Mouse (Mus musculus): ENCODE measurements around the gene Shank3.

Gene Shank3

GRCm38 (mm10) chr15:89498961-89499688 is at the start of gene Shank3:
Shank3 (plus strand) TSS chr15:89499623.
- DNase-seq: no peak

- DNase-seq: no peak
Observed at GRCm38 (mm10) chr15:89452906-89453864, 46.2 kb upstream of the Shank3 start.

DNA sequence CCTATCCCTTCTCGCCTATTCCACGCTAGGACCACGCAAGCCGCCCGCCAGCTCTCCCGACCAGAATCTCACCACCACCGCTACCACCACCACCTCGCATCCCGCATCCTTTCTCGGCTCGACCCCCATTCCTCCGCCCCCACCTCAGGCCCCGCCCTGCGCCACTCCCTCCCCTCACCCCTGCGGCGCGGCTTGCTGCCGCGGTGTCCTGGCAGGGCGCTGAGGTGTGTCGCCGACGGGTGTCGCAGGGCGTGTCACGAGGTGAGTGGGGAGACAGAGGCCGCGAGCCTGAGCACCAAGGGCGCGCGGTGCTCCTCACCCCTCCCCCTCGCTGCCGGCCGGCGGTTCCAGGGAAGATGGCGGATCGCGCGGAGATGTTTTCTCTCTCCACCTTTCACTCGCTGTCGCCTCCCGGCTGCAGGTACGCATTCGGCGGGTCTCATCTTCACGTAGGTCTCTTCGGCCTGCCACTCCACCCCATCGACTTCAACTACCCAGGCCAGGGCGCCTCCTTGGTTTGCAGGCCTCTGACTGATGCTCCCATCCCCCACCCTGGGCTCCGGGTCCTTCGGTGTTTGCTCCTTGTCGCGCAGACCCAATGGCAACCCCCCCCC is 45.5 kb upstream of the Shank3 start, which contains the start of gene Mapk8ip2:
Gene Mapk8ip2 (plus strand): TSS at position 49 of the 614 bp plus-strand sequence.
- peak; percentile 77 for DNase-seq

DNA sequence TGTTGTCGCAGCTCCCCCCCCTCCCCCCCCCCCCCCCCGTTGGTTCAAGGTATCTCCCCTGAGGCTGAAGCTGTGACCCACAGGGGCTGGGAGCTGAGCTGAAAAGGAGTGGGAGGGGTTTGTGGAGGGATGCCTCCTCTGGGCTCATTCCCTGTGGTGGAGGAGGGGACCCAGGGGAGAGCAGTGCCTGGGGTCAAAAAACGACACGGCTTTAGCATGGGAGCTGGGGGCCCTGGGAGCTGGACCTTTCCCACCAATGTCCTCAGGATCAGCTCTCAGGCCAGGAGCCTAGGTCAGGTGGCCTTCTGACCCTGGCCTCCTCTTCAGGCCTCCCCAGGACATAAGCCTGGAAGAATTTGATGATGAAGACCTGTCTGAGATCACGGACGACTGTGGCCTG is 44.6 kb upstream of the Shank3 start:
- DNase-seq: no peak

GRCm38 (mm10) chr15:89455642-89456041 is 43.8 kb upstream of the Shank3 start:
- DNase-seq: no peak

- DNase-seq: no peak
Observed at GRCm38 (mm10) chr15:89458942-89459341, 40.5 kb upstream of the Shank3 start.

- DNase-seq: no peak
Observed at GRCm38 (mm10) chr15:89459821-89460220, 39.6 kb upstream of the Shank3 start.

GRCm38 (mm10) chr15:89460298-89460697 is 39.1 kb upstream of the Shank3 start:
- DNase-seq: no peak

GRCm38 (mm10) chr15:89461321-89461720 is 38.1 kb upstream of the Shank3 start:
- DNase-seq: no peak

DNA sequence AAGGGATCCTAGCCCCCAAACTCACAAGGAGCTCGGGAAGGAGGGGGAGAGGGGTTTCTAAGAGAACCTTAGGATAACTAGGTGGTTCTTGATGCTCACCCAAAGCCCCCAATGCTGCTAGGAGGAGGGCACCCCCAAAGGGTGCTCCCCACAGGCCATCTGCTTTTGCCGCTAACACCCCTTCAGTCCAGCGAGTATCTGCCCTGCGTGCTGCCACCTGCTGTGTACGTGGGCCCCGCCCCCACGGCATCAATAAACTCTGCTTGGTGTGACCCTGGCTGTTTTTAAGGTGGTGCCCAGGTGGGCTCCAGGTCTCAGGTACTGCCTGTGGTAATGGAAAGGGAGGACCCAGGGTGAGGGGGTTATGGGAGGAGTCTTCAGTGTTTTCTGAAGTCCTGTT is 37.2 kb upstream of the Shank3 start:
- no peak for DNase-seq

DNA sequence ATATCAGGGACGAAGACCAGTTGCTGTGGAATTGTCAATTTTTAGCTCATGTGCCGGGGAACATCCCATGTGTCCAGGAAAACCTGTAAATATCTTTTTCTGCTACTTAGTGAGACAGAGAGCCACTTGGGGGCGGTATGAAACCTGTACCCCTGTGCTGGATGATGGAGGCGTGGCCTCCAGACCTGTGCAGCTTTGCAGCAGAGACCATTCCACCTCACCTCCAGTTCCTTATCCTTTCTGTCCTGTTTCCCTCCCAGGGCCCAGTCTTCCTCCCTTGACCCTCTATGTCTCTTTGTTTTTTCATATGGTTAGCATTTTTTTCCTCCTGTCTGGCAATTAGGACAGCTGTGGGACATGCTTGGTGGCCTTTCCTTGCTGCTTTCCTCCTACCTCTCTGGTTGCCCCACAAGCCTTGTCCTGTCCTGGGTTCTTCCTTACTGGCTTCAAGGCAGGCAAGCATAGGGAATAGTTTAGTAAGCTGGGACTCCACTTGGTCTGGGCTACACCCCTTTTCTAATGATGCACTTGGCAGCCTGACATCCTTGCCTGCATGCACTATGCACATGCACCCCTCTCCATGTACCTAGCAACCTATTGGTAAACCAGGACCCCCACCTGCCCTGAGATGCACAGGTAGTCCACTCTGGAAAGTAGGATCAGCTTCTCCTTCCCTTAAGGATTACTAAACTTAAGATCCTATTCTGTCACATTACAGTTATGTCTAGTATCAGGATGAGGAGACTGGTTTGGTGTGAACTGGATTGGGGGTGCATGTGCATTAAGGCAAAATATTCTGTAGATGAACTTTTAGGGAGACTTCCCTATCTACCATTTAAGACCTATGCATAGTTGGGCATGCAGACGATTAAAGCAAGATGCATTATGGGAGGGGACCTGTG is 35.8 kb upstream of the Shank3 start:
- no peak for DNase-seq

DNA sequence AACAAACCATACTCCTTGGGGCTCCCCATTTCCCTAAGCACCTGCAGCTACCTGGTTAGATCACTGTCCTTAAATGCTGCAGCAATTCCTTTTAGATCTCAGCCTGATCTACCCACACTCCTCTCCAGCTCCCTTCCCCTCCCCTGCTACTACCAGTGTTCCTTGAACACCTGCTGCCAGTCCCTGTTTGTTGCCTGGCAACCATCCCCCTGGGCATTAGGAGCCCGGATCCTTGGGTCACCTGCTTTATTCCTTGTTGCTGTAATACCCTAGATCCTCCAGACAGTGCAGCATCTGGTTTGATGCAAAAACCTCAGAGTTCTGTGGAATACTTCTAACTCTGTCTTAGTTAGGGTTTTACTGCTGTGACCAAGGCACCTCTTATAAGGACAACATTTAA is 34.4 kb upstream of the Shank3 start:
- DNase-seq: no peak

DNA sequence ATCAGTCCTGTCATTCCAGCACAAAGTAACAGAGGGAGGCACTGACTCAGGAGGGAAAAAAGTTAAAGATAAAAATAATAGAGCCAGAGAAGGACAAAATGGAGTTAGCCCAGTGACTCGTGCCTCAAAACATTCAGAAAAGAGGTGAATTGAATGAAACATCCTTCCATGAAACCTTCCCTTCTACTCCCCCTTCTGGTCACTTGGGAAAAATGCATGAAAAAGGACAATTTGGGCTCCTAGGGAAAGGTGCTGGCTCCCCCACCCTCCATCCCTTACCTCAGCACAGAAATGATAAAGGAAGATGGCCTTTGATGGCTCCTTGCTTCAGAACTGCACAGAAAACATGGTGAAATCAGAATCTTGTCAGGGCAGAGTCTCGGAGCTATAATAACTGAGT is 30.8 kb upstream of the Shank3 start:
- DNase-seq: no peak

DNA sequence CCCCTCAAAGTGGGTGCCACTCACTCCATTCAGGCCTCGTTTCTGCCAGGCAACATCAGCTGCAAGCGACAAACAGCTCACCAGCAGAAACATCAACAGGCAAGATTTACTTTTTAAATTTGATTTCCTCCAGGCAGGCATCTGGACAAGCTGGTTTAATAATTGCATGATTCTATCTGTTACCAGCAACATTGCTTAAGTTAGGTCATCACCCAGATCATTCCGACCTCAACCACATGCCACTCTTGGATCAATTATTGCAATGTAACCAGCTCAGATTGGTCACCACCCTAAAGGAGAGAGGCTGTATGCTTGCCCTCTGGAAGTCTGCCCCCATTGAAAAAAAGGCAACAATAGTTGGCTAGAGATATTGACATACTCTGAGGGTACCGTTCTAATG is 27.9 kb upstream of the Shank3 start:
- no peak for DNase-seq

DNA sequence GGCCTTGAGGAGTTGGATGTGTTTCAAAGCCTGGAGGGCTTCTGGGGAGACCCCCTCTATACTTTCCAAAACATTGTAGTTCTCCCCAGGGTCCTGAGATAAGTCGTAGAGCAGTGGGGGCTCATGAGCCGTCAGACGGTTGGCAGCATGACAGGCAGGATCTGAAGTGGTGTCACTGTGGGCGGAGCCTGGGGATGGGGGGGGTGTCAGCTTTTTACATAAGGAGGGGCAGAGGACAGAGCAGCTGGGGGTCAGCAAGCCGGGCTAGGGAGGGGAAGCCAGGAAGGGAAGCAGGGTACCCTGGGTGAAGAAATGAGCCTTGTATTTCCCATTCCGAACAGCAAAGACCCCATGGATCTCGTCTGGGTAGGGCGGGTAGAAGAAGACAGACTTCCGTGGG is 26.1 kb upstream of the Shank3 start:
- no peak for DNase-seq

DNA sequence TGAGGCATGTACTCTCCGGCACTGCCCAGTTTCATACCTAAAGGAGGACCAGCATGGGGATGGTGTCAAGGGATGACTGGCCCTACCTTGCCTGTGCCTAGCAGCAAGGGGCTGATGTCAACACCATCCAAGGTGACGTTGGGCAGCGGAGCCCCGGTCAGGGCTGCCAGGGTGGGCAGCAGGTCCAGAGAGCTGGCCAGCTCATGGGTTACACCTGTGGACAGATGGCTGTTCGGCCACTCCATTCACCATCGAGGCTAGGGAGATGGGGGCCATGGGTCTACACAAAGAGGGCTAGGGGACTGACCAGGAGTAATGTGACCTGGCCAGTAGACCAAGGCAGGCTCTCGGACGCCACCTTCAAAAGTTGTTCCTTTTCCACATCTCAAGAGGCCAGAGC is 25.5 kb upstream of the Shank3 start:
- DNase-seq: no peak

- DNase-seq: no peak
Observed at GRCm38 (mm10) chr15:89474596-89475292, 24.7 kb upstream of the Shank3 start.

DNA sequence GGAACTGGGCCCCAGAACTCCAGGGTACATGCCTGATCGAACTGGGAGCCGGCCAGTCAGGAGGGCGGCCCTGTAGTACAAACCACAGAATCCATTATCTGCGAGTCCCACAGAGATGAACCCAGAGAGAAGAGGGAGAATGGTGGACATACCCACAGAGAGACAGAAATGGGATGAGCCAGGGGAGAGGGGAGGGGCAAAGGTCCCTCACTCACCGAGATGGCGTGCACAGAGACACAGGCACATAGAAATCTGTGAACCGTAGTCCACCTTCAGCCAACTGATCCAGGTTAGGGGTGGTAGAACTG is 24.2 kb upstream of the Shank3 start:
- DNase-seq: no peak

GRCm38 (mm10) chr15:89475611-89476474 is 23.6 kb upstream of the Shank3 start:
- DNase-seq: peak; percentile 94

DNA sequence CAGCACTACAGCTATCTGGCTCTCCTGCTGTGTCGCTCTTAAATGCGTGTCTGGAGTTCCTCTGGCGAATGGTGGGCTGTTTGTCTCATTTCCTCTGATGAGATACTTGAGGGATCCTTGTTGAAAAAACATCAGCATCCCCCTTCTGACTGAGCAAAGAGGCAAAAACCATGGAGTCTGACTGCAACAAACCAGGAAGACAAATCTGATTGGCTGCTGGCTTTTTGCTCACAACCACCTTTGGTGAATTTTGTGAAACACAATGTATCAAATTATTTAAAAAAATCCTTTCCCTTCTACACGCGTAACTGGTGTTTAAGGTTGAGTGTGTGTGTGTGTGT is 23.0 kb upstream of the Shank3 start:
- DNase-seq: no peak

- DNase-seq: peak; percentile 20
Observed at GRCm38 (mm10) chr15:89477091-89477491, 22.3 kb upstream of the Shank3 start, which contains the start of gene Arsa. Arsa (minus strand) TSS chr15:89477425.

Data from cerebellum, adult 11 months (tissue).